Mouse (Mus musculus) testis, postnatal 14 days (tissue): ENCODE results near the gene Emp1.

Source experiments
- DNase-seq: peaks from one replicate; pipeline ENCODE4 v3.0.0; 2021; ENCODE audit warnings: low spot score

The Emp1 gene

GRCm38 (mm10) chr6:135411712-135412319, 49.5 kb downstream of the Emp1 start:
- DNase-seq: no peak

GRCm38 (mm10) chr6:135412649-135413048, 50.3 kb downstream of the Emp1 start:
- DNase-seq: no peak

GRCm38 (mm10) chr6:135417459-135417858, 55.1 kb downstream of the Emp1 start:
- peak; percentile 53 for DNase-seq

DNA sequence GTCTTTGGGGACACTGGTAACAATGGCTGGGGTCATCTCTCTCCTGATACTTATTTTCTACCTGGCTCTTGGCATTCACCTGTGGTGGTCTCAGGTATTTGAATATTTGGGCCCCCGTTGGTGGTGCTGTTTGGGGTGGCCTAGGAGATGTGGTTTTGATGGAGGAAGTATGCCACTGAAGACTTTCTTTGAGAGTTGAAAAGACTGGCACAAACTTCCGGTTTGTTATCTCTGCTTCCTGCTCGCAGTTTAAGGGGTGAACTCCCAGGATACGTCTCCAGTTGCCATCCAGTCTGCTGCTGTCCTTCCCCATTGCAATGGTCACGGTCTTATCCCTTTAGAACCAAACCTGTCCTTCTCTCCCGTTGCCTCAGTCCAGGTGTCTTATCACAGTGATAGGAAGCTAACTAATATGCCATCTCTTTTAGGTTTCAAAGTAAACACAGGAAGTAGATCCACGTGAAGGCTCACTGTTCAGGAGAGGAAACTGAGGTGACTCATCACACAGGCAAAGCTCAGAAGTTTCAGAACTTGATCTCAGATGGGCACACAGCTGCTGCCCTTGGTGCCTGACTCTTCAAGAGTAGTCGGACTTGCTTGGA, 56.0 kb downstream of the Emp1 start:
- no peak for DNase-seq

DNA sequence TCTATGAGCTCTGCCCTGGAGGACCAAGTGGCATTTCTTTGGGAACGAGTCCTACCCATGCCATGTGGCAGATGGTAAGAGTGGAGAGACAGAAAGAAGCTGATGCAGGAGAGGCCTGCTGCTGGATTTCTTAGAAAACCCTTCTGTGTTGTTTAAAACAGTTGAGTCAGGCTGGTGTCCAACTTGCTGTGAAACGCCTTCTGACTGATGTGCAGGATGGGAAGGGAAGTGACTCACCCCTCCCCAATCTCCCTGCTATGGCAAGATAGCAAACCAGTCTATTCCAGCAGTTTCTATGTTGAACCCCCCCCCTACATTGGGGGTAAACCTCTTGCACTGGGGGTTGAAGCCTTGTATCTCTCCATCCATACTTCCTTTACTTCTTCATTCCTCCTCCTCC, 65.9 kb downstream of the Emp1 start:
- DNase-seq: no peak

DNA sequence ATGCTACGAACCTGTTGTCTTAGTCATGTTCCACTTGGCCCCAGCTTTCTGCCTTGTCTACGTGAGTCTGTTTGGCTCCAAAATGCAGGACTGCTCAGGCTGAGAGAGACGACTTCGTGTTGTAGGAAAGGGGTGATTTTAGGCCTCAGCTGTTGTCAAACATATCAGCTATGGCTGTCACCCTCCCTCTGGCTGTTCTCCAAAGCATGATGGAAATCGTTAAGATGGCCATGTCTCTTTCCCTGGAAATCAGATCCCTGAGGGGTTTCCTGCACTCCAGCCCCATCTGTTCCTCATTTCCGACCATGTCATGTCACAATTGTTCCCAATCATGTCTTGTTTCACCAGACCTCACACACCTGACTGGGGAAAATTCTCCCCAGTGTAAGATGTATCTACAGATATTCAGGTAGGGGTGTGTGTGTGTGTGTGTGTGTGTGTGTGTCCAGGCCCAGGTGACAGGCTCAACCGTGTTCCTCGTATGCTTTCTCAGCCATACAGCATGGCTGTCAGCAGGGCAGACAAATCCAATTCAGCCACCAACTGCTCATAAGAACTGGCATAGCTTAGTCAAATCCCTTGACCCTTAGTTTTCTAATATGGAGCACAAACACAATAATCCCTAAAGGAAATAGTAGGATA, 67.0 kb downstream of the Emp1 start:
- no peak for DNase-seq

- no peak for DNase-seq
Observed at GRCm38 (mm10) chr6:135430441-135430970, 68.2 kb downstream of the Emp1 start.
